Mouse (Mus musculus): Measurements from ENCODE around the gene Foxf1. TPM values are rescaled to one million over a fixed set of nuclear protein-coding genes. Genes with fewer than 3 reads are reported as not detected.

Gene Foxf1
- polyA plus RNA-seq, 1 experiment from 2014 or later, result 59.3 TPM

DNA sequence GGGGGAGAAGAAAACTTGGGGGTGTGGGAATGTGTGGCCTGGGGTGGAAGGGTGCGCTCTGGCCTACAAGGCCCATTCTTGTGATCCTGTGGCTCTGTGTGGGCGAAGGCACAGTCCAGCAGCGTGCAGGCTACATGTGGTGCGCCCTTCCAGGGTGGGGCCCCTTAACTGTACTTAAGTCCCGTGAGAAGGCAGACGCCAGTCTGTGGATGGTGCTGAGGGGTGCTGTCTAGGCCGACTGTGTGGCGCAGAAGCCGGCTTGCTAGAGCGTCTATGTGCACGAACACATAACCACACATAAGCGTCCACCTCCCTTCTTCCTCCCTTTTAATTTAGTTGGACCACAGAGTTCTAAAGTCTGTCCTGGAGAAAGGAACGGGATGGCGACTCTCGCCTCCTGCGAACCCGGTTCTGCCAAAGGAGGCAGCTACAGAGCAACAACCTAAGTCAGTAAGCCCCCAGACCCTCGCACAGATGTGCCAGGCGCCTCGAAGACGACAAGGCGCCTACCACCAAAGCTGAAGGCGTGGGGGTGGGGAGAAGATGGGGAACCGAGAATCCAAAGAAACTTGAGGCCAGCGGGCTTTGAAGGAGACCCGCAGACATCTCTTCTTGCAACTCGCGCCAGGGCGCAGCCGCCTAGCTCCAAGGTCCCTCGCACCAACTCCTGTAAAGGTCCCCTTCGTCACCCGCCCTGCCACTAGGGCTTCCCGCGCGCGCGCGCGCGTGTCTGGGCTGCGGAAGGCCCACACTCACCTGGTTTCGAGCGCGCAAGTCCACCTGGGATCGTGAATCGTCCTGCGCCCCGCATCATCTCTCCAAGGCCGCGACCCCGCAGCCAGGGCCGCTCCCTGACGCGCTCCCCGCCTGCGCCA, 1.7 kb upstream of the Foxf1 start:
- WGBS, result 1% methylated on average over 50 of the region's 57 CpGs

DNA sequence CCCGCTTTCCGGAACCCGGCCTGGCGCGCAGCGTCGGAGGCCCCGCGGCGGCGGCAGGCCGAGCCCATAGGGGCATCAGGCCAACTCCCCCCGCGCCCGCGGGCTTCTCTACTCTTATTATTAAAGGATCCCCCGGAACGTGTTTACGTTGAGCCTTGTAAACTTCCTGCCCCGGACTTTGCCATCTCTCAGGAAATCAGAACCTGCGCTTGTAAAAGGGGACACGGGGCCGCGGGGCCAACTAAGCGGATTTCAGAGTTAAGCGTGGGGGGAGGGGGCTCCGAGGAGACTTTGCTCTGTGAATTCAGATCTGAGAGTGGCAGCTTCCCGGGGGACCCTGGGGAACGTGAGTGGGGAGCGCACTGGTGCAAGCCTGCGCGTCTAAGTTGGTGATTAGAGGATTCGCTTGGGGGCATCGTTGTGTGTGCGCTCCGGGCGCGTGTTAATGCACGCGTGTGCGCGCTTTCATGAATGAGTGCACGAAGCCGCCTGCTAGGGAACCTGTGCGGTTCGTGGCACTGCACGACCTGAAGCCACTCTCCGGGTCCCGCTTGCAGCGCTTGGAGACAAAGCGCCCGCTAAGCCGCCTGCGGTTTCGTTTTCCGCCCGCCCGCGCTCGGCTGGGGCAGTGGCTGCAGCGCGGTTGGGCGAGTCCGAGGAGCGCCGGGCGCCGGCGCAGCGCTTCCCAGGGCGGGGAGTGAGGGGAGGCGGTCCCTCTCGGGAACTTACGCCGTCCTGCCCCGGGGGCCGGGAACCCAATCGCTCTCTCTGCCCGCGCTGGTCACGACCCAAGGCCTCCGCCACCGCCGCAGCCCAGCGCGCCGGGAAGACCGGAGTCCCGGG, 872 bp upstream of the Foxf1 start:
- peak overlapping the region; percentile 99 for H3K27ac ChIP-seq (replicated peaks)
- peak overlapping the region; percentile 69 for H3K4me3 ChIP-seq (ENCODE audit: low read depth, low read length)
- no peaks in the 10 kb centered on the region for H3K9me3 ChIP-seq (ENCODE audit: control insufficient read depth, low read length)
- DNase-seq (ENCODE audit: low spot score) (peak; percentile 76), ATAC-seq (ENCODE audit: low FRiP score, low TSS enrichment) (peak; percentile 84)
- no peaks in the 10 kb centered on the region; the same call in 1 of the 2 replicates for H3K36me3 ChIP-seq (ENCODE audit: control insufficient read depth, insufficient read depth, low read length)
- H3K4me1 ChIP-seq (replicated peaks; ENCODE audit: control insufficient read depth, insufficient read depth), result no peaks in the 10 kb centered on the region
- H3K9ac ChIP-seq (ENCODE audit: low read length), result peak overlapping the region; percentile 89
- TF ChIP-seq EP300 (optimal IDR thresholded peaks at IDR 0.05), result no peak
- TF ChIP-seq CTCF (IDR thresholded peaks at IDR 0.05; ENCODE audit: low read depth), result no peak
- H3K4me2 ChIP-seq (replicated peaks; ENCODE audit: low read depth), result peak overlapping the region; percentile 71
- WGBS, result under 1% methylated on average over 88 of the region's 89 CpGs
- peaks cover 5% of the 10 kb centered on the region for H3K27me3 ChIP-seq (ENCODE audit: control insufficient read depth, insufficient read depth, low read length)

More for the DNA sequence above, 1.7 kb upstream of the Foxf1 start:
- Histone ChIP-seq H3K4me2 (replicated peaks; ENCODE audit: low read depth) (peak overlapping the region; percentile 71), H3K4me3 (ENCODE audit: low read depth, low read length) (peak overlapping the region; percentile 69), H3K27ac (replicated peaks) (peak overlapping the region; percentile 99), H3K4me1 (replicated peaks; ENCODE audit: control insufficient read depth, insufficient read depth) (no peaks in the 10 kb centered on the region), H3K27me3 (ENCODE audit: control insufficient read depth, insufficient read depth, low read length) (peaks cover 5% of the 10 kb centered on the region), H3K36me3 (ENCODE audit: control insufficient read depth, insufficient read depth, low read length) (no peaks in the 10 kb centered on the region; the same call in 1 of the 2 replicates), H3K9me3 (ENCODE audit: control insufficient read depth, low read length) (no peaks in the 10 kb centered on the region), H3K9ac (ENCODE audit: low read length) (peak overlapping the region; percentile 89)
- ATAC-seq (ENCODE audit: low FRiP score, low TSS enrichment) (no peak), DNase-seq (ENCODE audit: low spot score) (no peak)
- TF ChIP-seq EP300 (optimal IDR thresholded peaks at IDR 0.05) (no peak), CTCF (IDR thresholded peaks at IDR 0.05; ENCODE audit: low read depth) (no peak)

DNA sequence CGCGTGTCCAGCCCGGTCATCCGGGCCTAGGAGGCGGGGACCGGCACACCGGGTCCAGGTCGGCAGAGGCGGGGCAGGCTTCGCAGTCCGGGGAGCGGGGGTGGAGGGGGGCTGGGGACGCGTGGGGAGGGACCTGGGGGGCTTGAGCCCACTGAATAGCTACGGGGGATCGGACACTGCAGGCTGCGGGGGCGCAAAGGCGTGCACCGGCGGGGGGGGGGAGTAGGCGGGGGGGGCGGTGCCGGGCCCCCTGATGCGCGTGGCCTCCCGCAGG, 313 bp upstream of the Foxf1 start:
- peak overlapping the region; percentile 99 for H3K27ac ChIP-seq (replicated peaks)
- TF ChIP-seq EP300 (optimal IDR thresholded peaks at IDR 0.05) (no peak), CTCF (IDR thresholded peaks at IDR 0.05; ENCODE audit: low read depth) (no peak)
- H3K4me3 ChIP-seq (ENCODE audit: low read depth, low read length), result peak overlapping the region; percentile 69
- no peaks in the 10 kb centered on the region; the same call in 1 of the 2 replicates for H3K36me3 ChIP-seq (ENCODE audit: control insufficient read depth, insufficient read depth, low read length)
- peak overlapping the region; percentile 71 for H3K4me2 ChIP-seq (replicated peaks; ENCODE audit: low read depth)
- WGBS, result 1% methylated on average over 12 of the region's 27 CpGs
- H3K9ac ChIP-seq (ENCODE audit: low read length), result peak overlapping the region; percentile 89
- H3K9me3 ChIP-seq (ENCODE audit: control insufficient read depth, low read length), result no peaks in the 10 kb centered on the region
- DNase-seq (ENCODE audit: low spot score), result no peak
- no peaks in the 10 kb centered on the region for H3K4me1 ChIP-seq (replicated peaks; ENCODE audit: control insufficient read depth, insufficient read depth)
- H3K27me3 ChIP-seq (ENCODE audit: control insufficient read depth, insufficient read depth, low read length), result peaks cover 5% of the 10 kb centered on the region
- 0 out of 2 replicates have a peak, but pooled peaks have one; percentile 53 for ATAC-seq (ENCODE audit: low FRiP score, low TSS enrichment)

DNA sequence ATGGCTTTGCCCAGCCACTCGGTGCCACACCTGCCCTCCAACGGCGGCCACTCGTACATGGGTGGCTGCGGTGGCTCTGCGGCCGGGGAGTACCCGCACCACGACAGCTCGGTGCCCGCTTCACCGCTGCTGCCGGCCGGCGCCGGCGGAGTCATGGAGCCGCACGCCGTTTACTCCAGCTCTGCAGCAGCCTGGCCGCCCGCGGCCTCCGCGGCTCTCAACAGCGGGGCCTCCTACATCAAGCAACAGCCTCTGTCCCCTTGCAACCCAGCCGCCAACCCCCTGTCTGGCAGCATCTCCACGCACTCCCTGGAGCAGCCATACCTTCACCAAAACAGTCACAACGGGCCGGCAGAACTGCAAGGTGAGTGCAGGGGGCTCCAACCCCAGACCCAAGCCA, 825 bp downstream of the Foxf1 start:
- Histone ChIP-seq H3K27me3 (ENCODE audit: control insufficient read depth, insufficient read depth, low read length) (peaks cover 5% of the 10 kb centered on the region), H3K27ac (replicated peaks) (peak overlapping the region; percentile 99), H3K4me2 (replicated peaks; ENCODE audit: low read depth) (peak overlapping the region; percentile 71), H3K4me3 (ENCODE audit: low read depth, low read length) (peak overlapping the region; percentile 69), H3K4me1 (replicated peaks; ENCODE audit: control insufficient read depth, insufficient read depth) (no peaks in the 10 kb centered on the region), H3K36me3 (ENCODE audit: control insufficient read depth, insufficient read depth, low read length) (peaks cover 3% of the 10 kb centered on the region; the same call in 1 of the 2 replicates), H3K9me3 (ENCODE audit: control insufficient read depth, low read length) (no peaks in the 10 kb centered on the region), H3K9ac (ENCODE audit: low read length) (peak overlapping the region; percentile 89)
- 7% methylated on average over 28 of the region's 30 CpGs for WGBS
- ATAC-seq (ENCODE audit: low FRiP score, low TSS enrichment) (no peak), DNase-seq (ENCODE audit: low spot score) (no peak)
- TF ChIP-seq EP300 (optimal IDR thresholded peaks at IDR 0.05) (no peak), CTCF (IDR thresholded peaks at IDR 0.05; ENCODE audit: low read depth) (no peak)

DNA sequence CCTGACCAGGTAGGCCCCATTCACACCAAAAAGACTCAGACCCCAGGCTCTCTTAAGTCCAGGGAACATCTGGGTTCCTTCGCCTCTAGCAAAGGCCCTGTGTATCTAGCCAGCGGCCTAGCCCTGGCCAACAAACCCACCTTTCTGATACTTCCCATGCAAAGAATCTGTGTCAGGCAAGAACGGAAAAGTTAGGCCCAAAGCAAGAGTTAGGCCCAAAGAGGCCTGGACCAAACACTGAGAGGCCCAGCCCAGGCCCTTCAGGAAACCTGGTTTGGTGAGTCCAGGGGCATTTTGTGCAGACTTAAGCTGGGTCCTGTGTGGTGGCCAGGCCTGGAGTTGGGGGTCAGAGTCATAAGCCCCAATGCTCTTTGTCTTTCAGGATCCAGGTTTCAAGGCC, 1.4 kb downstream of the Foxf1 start:
- H3K4me3 ChIP-seq (ENCODE audit: low read depth, low read length), result peak overlapping the region; percentile 69
- H3K4me1 ChIP-seq (replicated peaks; ENCODE audit: control insufficient read depth, insufficient read depth), result no peaks in the 10 kb centered on the region
- peaks cover 4% of the 10 kb centered on the region; the same call in 1 of the 2 replicates for H3K36me3 ChIP-seq (ENCODE audit: control insufficient read depth, insufficient read depth, low read length)
- H3K9ac ChIP-seq (ENCODE audit: low read length), result peak overlapping the region; percentile 89
- TF ChIP-seq CTCF (IDR thresholded peaks at IDR 0.05; ENCODE audit: low read depth) (no peak), EP300 (optimal IDR thresholded peaks at IDR 0.05) (no peak)
- 47% methylated on average over 3 of the region's 3 CpGs for WGBS
- peak overlapping the region; percentile 99 for H3K27ac ChIP-seq (replicated peaks)
- H3K4me2 ChIP-seq (replicated peaks; ENCODE audit: low read depth), result peak overlapping the region; percentile 71
- peaks cover 5% of the 10 kb centered on the region for H3K27me3 ChIP-seq (ENCODE audit: control insufficient read depth, insufficient read depth, low read length)
- no peak for ATAC-seq (ENCODE audit: low FRiP score, low TSS enrichment)
- no peaks in the 10 kb centered on the region for H3K9me3 ChIP-seq (ENCODE audit: control insufficient read depth, low read length)
- DNase-seq (ENCODE audit: low spot score), result no peak

Measured in stomach, postnatal 0 days (tissue).